Comparison of ENCODE assay signal across 8 mouse cellular contexts in genomic region chr9:114729911-114730805, GRCm38 (mm10). TPM values are rescaled to one million over a fixed set of nuclear protein-coding genes. Genes with fewer than 3 reads are reported as not detected.
DNase-seq lines count a peak whose midpoint lies in the region; ATAC-seq lines count a peak whose summit lies in the region.

No protein-coding gene starts in this region.

- H3K4me2 ChIP-seq in kidney, embryonic 14.5 days (replicated peaks; ENCODE audit: low read depth, low read length) = peak overlapping the region; percentile 64

- no peak overlapping the region for H3K27ac ChIP-seq in kidney, embryonic 14.5 days (ENCODE audit: low read depth, low read length)
- H3K27ac ChIP-seq in hindbrain, embryonic 10.5 days = no peak overlapping the region

- H3K4me3 ChIP-seq in kidney, embryonic 14.5 days (ENCODE audit: low read length) = peak overlapping the region; percentile 71
- H3K4me3 ChIP-seq in hindbrain, embryonic 10.5 days = peak overlapping the region; percentile 90

- no peaks in the 10 kb centered on the region for H3K27me3 ChIP-seq in kidney, embryonic 14.5 days (ENCODE audit: control insufficient read depth, insufficient read depth, low read length)
- H3K27me3 ChIP-seq in hindbrain, embryonic 10.5 days (ENCODE audit: insufficient read depth, poor library complexity, severe bottlenecking) = no peaks in the 10 kb centered on the region

- no peak for DNase-seq in kidney, adult 8-10 months
- DNase-seq in R1 (ENCODE audit: low read depth, low spot score) = peak; percentile 55
- DNase-seq in hindbrain, embryonic 10.5 days (ENCODE audit: low spot score) = no peak
- DNase-seq in lung, postnatal 36 days = peak; percentile 36
- DNase-seq in thymus, postnatal 4 days = peak; percentile 58
- DNase-seq in Muller cell, postnatal 12 days (ENCODE audit: inconsistent ontology term) = no peak
- DNase-seq in urinary bladder, adult 18-20 months (ENCODE audit: low spot score in 2 of 2) = no peak

- peaks cover 8% of the 10 kb centered on the region for H3K4me1 ChIP-seq in kidney, embryonic 14.5 days (ENCODE audit: control insufficient read depth, insufficient read depth, low read length)
- peaks cover 25% of the 10 kb centered on the region for H3K4me1 ChIP-seq in hindbrain, embryonic 10.5 days (replicated peaks)

- 32% methylated on average over 27 of the region's 30 CpGs for WGBS in kidney, embryonic 14.5 days
- 37% methylated on average over 29 of the region's 30 CpGs for WGBS in hindbrain, embryonic 10.5 days

- no peak for ATAC-seq in kidney, embryonic 14.5 days (ENCODE audit: low FRiP score, low TSS enrichment)

- H3K9me3 ChIP-seq in kidney, embryonic 14.5 days (ENCODE audit: control insufficient read depth, low read length) = no peaks in the 10 kb centered on the region
- no peaks in the 10 kb centered on the region for H3K9me3 ChIP-seq in hindbrain, embryonic 10.5 days

- H3K9ac ChIP-seq in kidney, embryonic 14.5 days (ENCODE audit: low read depth, low read length) = no peak overlapping the region

- no peaks in the 10 kb centered on the region for H3K36me3 ChIP-seq in kidney, embryonic 14.5 days (ENCODE audit: control insufficient read depth, insufficient read depth, low read length)
- H3K36me3 ChIP-seq in hindbrain, embryonic 10.5 days = peaks cover 9% of the 10 kb centered on the region

RNA-seq across cellular contexts. Expression of gene Cmtm6, which starts 0.8 kb away (rescaled TPM):
- polyA plus RNA-seq in kidney, embryonic 14.5 days (2014; fragmentation: Nextera tagmentation; extraction: Ambion mirVana) = 25.0 and 53.0 TPM in 2 replicates
- polyA plus RNA-seq in hindbrain, embryonic 10.5 days (2016; fragmentation: Nextera tagmentation; extraction: Ambion mirVana) = 23.8 and 30.0 TPM in 2 replicates

RNA-seq across cellular contexts. Expression of gene Dync1li1, which starts 41.6 kb away (rescaled TPM):
- 37.7 and 55.9 TPM in 2 replicates for polyA plus RNA-seq in kidney, embryonic 14.5 days (2014; fragmentation: Nextera tagmentation; extraction: Ambion mirVana)
- polyA plus RNA-seq in hindbrain, embryonic 10.5 days (2016; fragmentation: Nextera tagmentation; extraction: Ambion mirVana) = 99.8 and 122 TPM in 2 replicates

RNA-seq across cellular contexts. Expression of gene Cmtm7, which starts 51.5 kb away (rescaled TPM):
- 92.7 and 108 TPM in 2 replicates for polyA plus RNA-seq in kidney, embryonic 14.5 days (2014; fragmentation: Nextera tagmentation; extraction: Ambion mirVana)
- polyA plus RNA-seq in hindbrain, embryonic 10.5 days (2016; fragmentation: Nextera tagmentation; extraction: Ambion mirVana) = 96.0 and 108 TPM in 2 replicates

Comparison
In these comparisons a context has a peak if more than half of its experiments do, and no peak if none do; other contexts are left out.
1. DNase-seq: peak in R1 (single experiment), lung, postnatal 36 days (single experiment) and thymus, postnatal 4 days (single experiment); none in kidney, adult 8-10 months (0 of 2), hindbrain, embryonic 10.5 days (single experiment), Muller cell, postnatal 12 days (single experiment) and urinary bladder, adult 18-20 months (0 of 2).